Mouse (Mus musculus): ENCODE results near the gene Cldn3.
"Not testable (repeated sequence)": the region's sequence is repeated elsewhere in the genome, so short reads cannot be mapped to it uniquely, and the experiment has no call there.

Cldn3 gene

DNA sequence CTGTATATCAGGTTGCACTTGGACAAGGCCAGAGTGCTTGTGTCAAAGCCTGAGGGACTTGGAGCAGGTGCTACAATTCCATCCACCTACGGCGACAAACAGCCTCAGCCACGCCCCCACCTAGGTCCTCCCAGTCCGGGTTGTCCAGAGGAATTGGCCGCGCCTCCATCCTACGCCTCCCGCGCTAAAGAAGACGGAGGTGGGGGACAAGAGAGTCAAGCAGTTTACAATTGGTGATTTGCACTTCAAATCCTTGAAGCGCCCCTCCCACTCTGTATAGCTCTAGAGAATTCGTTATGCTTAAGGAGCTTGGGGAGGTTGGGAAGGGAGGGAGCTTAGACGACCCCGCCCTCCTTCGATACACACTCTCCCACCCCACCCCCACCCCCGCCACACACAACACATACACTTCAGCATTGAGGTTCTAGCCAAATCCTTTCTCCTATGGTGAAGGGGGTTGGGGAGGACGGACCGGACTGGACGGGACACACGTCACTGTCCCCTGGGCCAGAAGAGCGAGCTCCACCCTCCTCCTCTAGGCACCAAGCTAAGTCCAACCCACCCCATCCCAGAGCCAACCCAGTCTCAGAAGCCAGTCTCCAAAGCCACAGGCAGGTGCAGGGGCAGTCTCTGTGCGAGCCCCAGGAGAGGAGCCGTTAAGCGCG, at the start of gene Cldn3:
Gene Cldn3, plus strand, starts transcription at position 582 of the 665 bp plus-strand sequence.
- DNase-seq (ENCODE audit: low spot score) = peak; percentile 64

DNA sequence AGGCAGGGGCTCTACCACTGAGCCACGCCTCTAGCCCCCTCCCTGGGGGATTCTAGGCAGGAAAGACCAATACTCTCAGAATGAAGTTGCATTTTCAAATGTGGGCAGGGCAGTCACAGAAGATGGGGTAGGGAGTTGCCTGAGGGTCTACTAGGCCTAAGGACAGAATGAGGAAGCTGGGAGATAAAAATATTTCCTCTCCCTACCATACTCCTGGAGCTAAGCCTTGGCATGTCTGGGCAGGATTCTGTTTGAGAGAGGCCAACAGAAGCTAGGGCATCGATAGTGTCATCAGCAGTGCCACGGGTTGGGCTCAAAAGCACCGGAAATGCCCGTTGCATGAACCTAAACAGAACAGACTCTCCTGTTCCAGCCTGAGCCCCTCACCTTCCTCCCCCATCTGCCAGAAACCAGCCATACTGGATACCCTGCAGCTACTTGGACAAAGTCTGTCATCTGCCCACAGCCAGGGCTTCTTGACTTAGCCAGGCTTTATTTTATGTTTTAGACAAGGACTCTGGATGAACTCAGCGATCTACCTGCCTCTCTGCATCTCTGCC, 49.3 kb upstream of the Cldn3 start:
- peak; percentile 78 for DNase-seq (ENCODE audit: low spot score)

DNA sequence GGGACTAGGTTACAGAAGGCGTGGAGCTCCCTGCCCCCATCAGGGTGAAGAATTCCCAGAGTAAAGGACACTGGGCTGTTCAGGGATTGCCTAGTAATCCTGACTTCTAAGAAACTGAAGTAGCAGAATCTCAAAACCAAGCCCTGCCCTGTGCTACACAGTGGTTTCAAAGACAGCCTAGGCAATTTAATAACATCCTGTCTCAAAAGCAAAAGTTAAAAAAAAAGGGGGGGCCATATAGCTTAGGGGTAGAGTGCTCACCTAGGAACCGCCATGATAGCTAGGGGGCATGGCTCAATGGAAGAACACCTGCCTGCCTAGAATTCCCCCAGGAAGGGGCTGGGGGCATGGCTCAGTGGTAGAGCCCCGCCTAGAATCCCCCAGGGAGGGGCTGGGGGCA, 46.9 kb upstream of the Cldn3 start:
- no peak for DNase-seq (ENCODE audit: low spot score)

DNA sequence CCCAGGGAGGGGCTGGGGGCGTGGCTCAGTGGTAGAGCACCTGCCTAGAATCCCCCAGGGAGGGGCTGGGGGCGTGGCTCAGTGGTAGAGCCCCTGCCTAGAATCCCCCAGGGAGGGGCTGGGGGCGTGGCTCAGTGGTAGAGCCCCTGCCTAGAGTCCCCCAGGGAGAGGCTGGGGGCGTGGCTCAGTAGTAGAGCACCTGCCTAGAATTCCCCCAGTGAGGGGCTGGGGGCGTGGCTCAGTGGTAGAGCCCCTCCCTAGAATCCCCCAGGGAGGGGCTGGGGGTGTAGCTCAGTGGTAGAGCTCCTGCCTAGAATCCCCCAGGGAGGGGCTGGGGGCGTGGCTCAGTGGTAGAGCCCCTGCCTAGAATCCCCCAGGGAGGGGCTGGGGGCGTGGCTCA, 46.5 kb upstream of the Cldn3 start:
- not testable (repeated sequence) for DNase-seq (ENCODE audit: low spot score)

DNA sequence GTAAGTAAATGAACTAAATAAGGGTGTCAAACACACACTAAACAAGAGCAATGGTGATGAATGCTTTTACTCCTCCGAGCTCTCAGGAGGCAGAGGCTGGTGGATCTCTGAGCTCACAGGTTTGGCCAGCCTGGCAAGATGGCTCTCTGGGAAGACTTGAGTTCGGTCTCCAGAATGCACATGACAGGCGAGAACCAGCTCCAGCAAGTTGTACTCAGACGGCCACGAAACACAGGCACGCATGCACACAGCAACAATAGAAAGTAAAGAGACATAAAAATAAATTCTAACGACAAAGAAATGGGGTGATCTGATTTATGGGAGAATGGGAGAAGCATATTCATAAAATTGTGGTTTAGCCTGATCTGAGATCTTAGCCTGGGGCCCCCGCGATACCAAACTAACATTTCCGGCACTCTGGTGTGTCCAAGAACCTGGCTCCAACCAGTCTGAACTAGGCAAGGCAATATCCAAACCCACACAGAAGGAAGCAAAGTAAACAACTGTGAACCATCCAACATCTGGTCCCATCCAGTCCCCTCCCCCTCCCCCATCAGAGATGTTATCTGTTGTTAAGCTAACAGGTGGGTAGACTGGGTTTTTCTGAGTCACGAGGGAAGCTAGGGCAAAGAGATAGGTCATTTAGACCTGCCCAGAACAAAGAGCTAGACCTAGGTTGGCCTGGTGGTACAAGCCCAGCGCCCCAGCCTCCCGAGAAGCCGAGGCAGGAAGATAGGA, 44.4 kb upstream of the Cldn3 start:
- DNase-seq (ENCODE audit: low spot score) = peak; percentile 85

DNA sequence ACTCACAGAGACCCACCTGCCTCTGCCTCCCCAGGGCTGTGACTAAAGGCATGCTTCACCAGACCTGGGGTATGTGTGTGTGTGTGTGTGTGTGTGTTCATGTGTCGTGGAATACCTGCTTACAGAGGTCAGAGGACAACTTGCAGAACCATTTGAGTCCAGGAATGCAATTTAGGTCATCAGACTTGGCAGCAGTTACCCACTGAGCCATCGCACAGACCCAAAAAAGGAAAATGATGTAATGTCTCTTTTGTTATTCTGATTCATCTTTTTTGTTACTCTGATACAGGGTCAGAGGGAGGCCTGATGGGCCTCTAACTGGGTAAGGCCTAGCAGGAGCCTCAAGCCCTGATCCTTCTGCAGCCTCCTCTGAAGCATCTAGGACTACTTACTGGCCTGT, 43.3 kb upstream of the Cldn3 start:
- DNase-seq (ENCODE audit: low spot score) = no peak

DNA sequence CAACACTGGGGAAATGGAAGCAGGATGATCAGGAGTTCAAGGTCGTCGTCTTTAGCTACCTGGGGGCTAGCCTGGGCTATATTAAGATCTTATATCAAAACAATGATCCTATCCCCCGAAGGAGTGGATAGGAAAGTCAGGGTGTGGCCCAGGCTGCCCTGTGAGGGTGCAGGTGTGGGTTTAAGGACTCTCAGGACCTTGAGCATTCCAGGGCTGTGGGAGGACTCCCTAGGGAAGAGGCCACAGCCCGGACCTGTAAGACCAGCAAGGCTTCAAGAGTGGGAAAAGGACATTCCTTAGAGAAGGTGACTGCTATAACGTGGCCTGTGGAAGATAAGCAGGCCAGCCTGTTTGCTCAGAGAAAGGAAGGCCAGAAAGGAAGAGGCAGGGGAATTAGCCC, 41.8 kb upstream of the Cldn3 start:
- no peak for DNase-seq (ENCODE audit: low spot score)

DNA sequence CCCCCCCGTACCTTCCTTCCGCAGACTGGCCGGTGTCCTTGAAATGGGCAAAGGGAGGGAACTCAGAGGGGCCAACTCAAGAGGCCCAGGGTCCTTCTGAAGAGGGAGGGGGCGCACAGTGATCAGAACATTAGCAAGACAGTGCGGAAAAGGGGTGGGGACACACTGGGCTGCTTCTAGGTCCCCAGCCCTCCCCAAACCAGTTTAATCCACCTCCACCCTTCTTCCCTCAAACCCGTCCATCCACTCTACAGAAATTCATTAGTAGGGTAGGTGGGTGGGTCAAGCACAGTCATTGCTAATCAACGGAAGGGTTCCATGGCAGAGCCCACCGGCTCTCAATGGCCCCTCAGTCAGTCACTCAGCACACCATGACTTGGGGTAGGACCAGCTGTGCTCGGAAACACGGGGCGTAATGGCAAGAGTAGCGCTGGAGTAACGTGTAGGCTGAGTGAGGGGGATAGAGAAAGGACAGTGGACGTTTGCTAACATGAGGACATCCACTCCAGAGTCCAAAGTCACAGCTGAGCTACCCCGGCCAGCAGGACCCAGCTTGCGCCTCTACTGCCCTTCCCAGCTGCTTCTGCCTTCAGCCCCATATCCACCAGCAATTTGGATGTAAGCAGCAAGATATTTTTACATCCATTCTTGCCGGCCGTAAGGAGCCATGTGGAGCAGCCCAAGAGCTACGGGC, 40.6 kb upstream of the Cldn3 start:
- no peak for DNase-seq (ENCODE audit: low spot score)

DNA sequence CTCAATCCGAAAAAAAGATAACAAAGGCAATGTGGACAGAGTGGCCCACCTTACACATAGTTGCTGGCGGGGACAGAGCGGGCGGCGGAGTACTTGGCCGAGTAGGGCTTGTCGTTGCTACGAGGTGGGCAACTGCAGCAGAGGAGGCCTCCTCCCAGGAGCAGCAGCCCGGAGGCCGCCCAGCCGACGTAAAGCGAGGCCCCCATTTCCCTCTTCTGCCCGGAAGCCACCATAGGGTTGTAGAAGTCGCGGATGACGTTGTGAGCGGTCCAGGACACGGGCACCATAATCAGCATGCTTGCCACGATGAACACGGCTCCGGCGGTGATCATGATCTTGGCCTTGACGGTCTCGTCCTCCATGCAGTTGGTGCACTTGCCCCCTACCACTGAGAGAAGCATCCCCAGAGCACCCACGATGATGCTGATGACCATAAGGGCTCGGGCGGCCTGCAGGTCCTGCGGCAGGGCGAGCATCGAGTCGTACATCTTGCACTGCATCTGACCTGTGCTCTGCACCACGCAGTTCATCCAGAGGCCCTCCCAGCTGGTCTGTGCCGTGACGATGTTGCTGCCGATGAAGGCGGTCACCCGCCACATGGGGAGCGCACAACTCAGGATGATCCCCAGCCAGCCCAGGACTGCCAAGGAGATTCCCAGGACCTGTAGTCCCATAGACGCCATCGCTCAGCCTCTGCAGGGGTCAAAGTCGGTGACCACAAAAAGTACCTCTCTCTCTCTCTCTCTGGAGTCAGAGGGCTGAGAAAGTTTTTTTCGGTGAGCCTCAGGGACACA, 39.8 kb upstream of the Cldn3 start:
- no peak for DNase-seq (ENCODE audit: low spot score)

DNA sequence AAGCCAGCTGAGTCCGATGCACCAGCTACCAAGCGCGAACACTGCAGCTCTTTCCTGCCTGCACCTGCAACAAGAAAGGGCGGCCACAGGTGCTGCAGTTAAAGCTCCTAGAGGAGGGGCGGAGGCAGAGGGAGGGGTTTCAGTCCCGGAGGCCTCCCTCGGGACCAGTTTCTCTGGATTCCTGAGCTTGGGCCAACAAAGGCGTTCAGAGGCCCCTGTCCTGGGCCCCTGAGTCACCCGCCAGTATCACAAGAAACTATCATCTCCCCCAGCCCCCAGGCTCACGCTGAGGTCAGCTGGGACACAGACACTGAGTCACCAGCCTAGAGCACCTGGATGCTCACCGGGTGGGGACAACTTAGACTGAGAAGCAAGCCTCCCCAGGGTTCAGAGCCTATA, 39.2 kb upstream of the Cldn3 start, which contains the start of gene Cldn4:
Gene Cldn4, minus strand, starts transcription at position 78 of the 399 bp plus-strand sequence.
- peak; percentile 92 for DNase-seq (ENCODE audit: low spot score)

DNA sequence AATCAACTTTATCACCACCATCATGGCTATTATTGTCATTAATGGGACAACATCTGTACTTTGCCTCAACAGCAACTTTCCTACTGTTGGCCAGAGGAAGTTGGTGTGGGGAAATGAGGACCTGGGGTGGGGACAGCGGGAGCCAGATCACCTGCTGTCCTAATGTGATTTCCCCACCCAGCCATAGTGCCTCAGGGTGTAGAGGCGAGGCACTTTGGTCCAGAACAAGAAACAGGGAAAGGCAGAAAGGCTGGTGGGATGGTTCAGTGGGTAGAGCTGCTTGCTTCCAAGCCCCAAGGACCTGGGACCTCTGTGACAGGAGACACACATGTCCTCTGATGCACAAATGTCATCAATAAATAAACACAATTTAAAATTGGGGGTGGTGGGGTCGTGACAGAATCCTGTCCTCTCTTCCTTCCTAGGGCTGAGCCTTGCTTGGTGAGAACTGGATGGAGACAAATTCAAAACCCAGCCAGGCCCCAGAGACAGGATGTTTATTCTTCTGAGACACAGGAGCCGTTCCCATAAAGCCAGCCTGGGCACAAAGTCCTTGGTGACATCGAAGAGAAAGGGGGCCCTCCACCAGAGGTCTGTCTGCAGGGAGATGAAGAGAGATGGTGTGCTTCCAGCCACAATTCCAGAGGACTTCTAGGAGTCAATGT, 38.5 kb upstream of the Cldn3 start:
- DNase-seq (ENCODE audit: low spot score) = no peak

DNA sequence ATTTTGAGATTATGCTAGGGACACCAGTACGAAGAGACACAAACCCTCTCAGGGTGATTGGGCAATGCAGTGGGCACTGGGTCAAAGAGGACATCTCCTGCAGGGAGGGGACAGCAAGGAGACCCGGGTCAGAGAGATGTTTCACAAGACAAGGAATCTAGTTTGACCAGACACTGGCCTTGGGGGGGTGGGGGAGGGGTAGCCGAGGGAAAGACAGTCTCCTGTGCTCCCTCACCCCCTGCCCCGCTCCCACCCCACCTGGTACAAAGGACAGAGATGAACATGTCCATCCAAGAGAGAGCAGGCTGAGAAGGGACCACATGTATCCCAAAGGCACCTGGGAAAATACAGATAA, 38.0 kb upstream of the Cldn3 start:
- DNase-seq (ENCODE audit: low spot score) = no peak

DNA sequence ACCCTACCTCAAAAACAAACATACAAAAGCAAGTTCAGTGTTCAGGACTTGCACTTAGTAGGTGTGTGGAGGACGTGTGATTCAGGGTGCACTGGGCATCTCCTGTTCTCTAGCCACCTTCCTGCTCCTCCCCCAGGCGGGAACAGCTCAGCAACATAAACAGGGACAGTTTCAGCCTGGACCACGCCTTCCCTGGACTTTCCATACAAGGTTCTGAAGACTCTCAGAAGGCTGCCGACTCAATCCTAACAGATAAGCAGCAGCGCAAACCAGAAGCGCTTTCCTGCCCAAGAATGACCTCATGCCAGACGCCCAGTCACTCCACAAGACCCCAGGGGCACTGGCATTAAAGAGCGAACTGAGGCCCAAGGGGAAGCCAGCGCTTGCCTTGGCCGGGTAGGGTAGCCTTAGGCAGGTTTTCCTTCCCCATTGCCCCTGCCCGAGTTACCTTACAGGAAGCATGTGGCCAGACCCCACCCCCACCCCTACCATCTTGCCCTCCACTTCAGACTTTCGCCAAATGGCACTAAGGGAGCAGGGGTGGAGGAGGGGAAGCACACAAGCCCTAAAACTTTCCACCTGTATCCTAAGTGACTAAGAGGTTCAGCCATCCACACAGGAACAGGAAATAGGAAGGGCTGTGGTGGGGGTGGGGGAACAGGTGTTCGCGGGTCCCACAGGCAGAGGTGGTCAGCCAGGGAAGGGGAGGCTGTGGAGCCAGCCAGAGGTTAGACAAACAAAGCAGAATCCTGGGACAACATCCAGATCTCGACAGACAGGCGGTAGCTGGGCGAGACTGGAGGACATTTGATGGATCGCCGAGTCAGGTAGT, 34.7 kb upstream of the Cldn3 start:
- peak; percentile 64 for DNase-seq (ENCODE audit: low spot score)

DNA sequence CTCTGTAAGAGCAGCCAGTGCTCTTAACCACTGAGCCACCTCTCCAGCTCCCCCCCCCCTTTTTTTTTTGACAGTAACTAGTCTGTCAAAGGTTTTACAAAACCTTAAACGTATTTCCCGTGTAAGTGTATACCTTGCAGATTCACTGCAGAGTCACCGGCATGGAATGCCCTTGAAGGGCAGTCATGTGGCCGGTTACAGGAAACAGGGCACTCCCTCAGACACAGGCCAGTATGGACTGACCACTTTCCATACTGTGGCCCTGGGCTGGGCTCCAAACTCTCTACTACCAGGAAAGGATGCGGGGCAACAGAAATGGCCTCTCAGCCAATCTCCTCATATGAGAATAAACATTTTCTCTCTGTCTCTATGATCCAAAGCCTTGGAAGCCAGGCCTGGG, 30.5 kb upstream of the Cldn3 start:
- DNase-seq (ENCODE audit: low spot score) = no peak

DNA sequence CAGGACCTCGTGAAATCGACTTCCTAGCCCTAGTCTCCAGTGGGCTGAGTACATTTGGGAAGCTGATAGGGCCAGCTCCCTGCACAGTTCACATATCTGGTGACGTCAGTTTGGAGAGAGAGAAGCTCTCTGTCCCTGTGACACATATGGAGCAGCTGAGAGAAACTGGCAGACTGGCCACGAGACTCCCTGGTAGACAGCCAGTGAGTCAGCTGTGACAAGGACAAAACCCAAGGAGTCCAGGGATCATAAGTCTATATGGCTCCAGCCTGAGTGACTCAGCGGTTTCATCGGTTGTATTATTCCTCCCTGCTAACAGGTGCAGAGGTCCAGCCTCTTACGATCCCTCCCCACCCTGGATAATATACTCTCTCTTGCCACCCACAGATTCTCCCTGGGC, 26.9 kb upstream of the Cldn3 start:
- DNase-seq (ENCODE audit: low spot score) = no peak

DNA sequence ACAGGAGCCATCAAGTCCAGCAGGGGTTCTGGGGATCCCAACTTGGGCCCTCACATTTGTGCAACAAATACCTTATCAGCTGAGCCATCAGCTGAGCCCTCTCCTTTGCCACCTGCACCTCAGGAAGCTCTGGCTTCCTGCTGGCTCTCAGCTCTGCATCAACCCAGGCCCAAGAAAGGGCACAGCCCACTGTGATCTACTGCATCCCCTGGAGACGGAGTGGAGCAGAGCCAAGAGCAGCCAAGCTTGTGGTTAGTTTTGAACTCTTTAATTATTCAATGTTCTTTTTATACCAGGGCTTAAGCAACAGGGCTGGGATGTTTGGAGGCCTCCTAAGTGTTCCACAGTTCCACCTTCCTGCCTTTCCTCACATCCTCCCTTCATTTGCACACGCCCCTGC, 25.6 kb upstream of the Cldn3 start:
- DNase-seq (ENCODE audit: low spot score) = no peak

DNA sequence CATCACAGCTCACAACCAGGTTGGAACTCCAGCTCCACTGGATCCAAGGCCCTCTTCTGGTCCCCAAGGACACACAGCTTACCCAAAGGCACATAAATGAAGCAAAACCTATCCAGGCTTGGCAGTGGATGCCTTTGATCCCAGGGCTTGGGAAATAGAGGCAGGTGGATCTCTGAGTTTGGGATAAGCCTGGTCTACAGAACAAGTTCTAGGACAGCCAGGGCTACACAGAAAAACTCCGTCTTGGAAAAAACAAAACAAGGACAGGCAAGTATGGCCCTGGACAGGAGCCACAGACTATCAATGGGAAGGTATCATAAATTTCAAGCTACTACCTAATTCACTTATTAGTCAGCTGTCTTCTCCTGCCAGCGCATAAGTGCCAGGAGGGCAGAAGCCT, 24.5 kb upstream of the Cldn3 start:
- DNase-seq (ENCODE audit: low spot score) = no peak

DNA sequence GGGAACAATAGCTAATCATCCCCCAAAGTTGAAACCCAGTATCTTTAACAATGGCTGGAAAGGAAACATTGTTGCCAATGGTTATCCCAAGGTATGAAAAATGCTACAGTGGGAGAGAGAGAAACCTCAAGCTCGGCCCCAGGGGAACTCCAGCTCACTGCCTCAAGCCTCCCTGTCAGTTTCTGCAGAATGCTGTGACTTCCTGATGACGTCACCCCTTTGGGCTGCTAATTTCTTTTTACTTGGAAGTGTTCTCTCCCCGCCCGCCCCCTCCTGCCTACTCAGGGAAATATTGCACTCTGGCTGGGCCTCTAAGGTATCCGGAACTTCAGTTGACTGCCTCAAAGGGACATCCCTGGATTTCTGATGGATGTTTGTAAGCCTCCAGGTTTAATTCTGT, 22.5 kb upstream of the Cldn3 start:
- peak; percentile 55 for DNase-seq (ENCODE audit: low spot score)

DNA sequence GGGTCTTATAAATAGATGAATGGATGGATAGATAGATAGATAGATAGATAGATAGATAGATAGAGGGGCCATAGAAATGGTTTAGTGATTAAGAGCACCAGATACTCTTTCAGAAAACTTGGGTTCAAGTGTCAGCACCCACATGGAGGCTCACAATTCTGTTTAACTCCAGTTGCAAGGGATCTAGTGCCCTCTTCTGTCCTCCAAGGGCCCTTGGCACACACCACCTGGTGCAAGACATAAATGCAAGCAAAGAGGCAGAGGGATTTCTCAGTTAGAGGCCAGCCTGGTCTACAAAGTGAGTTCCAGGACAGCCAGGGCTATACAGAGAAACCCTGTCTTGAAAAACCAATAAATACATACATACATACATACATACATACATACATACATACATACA, 21.4 kb upstream of the Cldn3 start:
- DNase-seq (ENCODE audit: low spot score) = not testable (repeated sequence)

DNA sequence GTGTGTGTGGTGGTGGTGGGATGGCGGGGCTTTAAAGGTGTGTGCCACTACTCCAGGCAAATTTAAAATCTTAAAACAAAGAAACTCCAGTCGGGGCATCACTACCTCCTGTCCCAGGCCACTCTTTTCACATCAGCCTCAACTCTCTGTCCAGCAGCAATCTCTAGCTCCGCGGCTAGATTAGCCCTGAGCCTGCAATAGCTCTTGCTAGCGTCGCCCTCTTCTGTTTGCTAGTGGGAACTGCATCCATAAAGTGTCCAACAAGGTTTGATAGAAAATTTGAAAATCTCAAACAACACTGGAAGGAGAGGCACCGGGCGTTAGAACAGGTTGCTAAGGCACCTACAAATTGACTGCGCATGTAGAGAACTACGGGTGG, 20.6 kb upstream of the Cldn3 start:
- DNase-seq (ENCODE audit: low spot score) = peak; percentile 87

Data from urinary bladder, postnatal 14 days (tissue).